In genomic region chr15:68415401-68415925, GRCm38 (mm10) we compare ENCODE assay signal across 8 mouse cellular contexts.
DNase-seq lines count a peak whose midpoint lies in the region; ATAC-seq and TF ChIP-seq lines count a peak whose summit lies in the region.

No protein-coding gene starts in this region.

- DNase-seq in kidney, adult 2 months, result peak; percentile 43
- peak; percentile 43 for DNase-seq in CH12.LX (ENCODE audit: extremely low read depth)
- peak; percentile 56 for DNase-seq in adrenal gland, postnatal 10 days
- peak; percentile 19 for DNase-seq in embryo, embryonic 11.5 days (ENCODE audit: low read depth, low spot score)
- peak; percentile 19 for DNase-seq in layer of hippocampus, adult 9-11 months
- peak; percentile 28 for DNase-seq in retina, postnatal 7 days (ENCODE audit: low read depth, low spot score)

- H3K9ac ChIP-seq in kidney, embryonic 16.5 days (replicated peaks; ENCODE audit: low read length), result no peak overlapping the region
- no peak overlapping the region for H3K9ac ChIP-seq in CH12.LX (ENCODE audit: insufficient read depth, low read depth)

- ATAC-seq in kidney, embryonic 16.5 days (ENCODE audit: low FRiP score, low TSS enrichment), result no peak
- no peak for ATAC-seq in erythroblast, adult 5-6 weeks (replicated peaks; ENCODE audit: low FRiP score, poor library complexity, severe bottlenecking)

- no peaks in the 10 kb centered on the region; the same call in 1 of the 2 replicates for H3K4me1 ChIP-seq in kidney, adult 2 months (ENCODE audit: control insufficient read depth, insufficient read depth, low read length)
- no peaks in the 10 kb centered on the region for H3K4me1 ChIP-seq in kidney, embryonic 16.5 days (ENCODE audit: insufficient read depth, low read length)
- H3K4me1 ChIP-seq in CH12.LX (ENCODE audit: control insufficient read depth in 1 of 2, insufficient read depth in 2 of 2), result peaks cover 0 to 6% of the 10 kb centered on the region in 2 experiments; a peak in 1 of 4 replicates

- no peak for TF ChIP-seq EP300 in CH12.LX (IDR thresholded peaks at IDR 0.05; ENCODE audit: low read length)

- H3K79me2 ChIP-seq in CH12.LX (replicated peaks; ENCODE audit: control insufficient read depth, extremely low read depth, insufficient read depth, poor library complexity, severe bottlenecking), result no peaks in the 10 kb centered on the region

- H3K27me3 ChIP-seq in kidney, adult 2 months (replicated peaks; ENCODE audit: control insufficient read depth, insufficient read depth, low read length), result no peaks in the 10 kb centered on the region
- H3K27me3 ChIP-seq in kidney, embryonic 16.5 days (ENCODE audit: insufficient read depth, low read length), result no peaks in the 10 kb centered on the region
- peaks cover 4% of the 10 kb centered on the region for H3K27me3 ChIP-seq in CH12.LX (replicated peaks)

- WGBS in kidney, adult 2 months, result 17% methylated on average over 3 of the region's 3 CpGs
- WGBS in kidney, embryonic 16.5 days, result 23% methylated on average over 3 of the region's 3 CpGs

- dilution Hi-C loops in CH12.LX (cut with MboI; ENCODE audit: extremely low pct_ligation_motif_present, extremely low pct_unique_long_range_greater_than_20kb, low sequenced_read_pairs), result no loop called here

- peak; percentile 60 for TF ChIP-seq CTCF in kidney, adult 2 months (conservative IDR thresholded peaks at IDR 0.05; ENCODE audit: insufficient read depth, insufficient read length, low read depth, low read length)
- peak; percentile 53 to 67 for TF ChIP-seq CTCF in CH12.LX (conservative IDR thresholded peaks at IDR 0.05 in 1 of 2, IDR thresholded peaks at IDR 0.05 in 1 of 2; ENCODE audit: low read depth in 2 of 2, low read length in 2 of 2)

- no peak overlapping the region for H3K4me2 ChIP-seq in kidney, embryonic 16.5 days (replicated peaks; ENCODE audit: low read depth, low read length)
- no peak overlapping the region for H3K4me2 ChIP-seq in CH12.LX (ENCODE audit: insufficient read depth, low read depth, poor library complexity, severe bottlenecking)

- no peak for TF ChIP-seq POLR2A in kidney, adult 2 months (IDR thresholded peaks at IDR 0.05; ENCODE audit: low read depth, low read length)
- TF ChIP-seq POLR2A in CH12.LX (IDR thresholded peaks at IDR 0.05; ENCODE audit: low read depth, low read length), result no peak

- in situ Hi-C loops in CH12.LX (cut with MboI; ENCODE audit: low pct_ligation_motif_present, low pct_unique_long_range_greater_than_20kb, low sequenced_read_pairs), result no loop called here

- no peak overlapping the region for H3K4me3 ChIP-seq in kidney, adult 2 months (ENCODE audit: insufficient read depth, low read depth, low read length)
- H3K4me3 ChIP-seq in kidney, embryonic 16.5 days (ENCODE audit: low read length), result no peak overlapping the region
- H3K4me3 ChIP-seq in CH12.LX (replicated peaks in 1 of 3; ENCODE audit: low read depth in 2 of 3, low read length in 2 of 3, poor library complexity in 1 of 3), result no peak overlapping the region

- peak; percentile 37 for TF ChIP-seq RAD21 in CH12.LX (IDR thresholded peaks at IDR 0.05; ENCODE audit: low read depth, low read length)

- H3K9me3 ChIP-seq in kidney, embryonic 16.5 days (ENCODE audit: low read length), result no peaks in the 10 kb centered on the region
- no peaks in the 10 kb centered on the region for H3K9me3 ChIP-seq in CH12.LX (replicated peaks; ENCODE audit: low read length)

- H3K27ac ChIP-seq in kidney, adult 2 months (ENCODE audit: insufficient read depth, low read depth, low read length), result no peak overlapping the region
- H3K27ac ChIP-seq in kidney, embryonic 16.5 days (ENCODE audit: low read length), result no peak overlapping the region
- H3K27ac ChIP-seq in CH12.LX (ENCODE audit: insufficient read depth, low read depth), result no peak overlapping the region

- H3K36me3 ChIP-seq in kidney, adult 2 months (ENCODE audit: control insufficient read depth, insufficient read depth, low read length), result no peaks in the 10 kb centered on the region
- no peaks in the 10 kb centered on the region for H3K36me3 ChIP-seq in kidney, embryonic 16.5 days (ENCODE audit: insufficient read depth, low read length)
- no peaks in the 10 kb centered on the region for H3K36me3 ChIP-seq in CH12.LX (replicated peaks in 1 of 2; ENCODE audit: control insufficient read depth in 1 of 2, insufficient read depth in 1 of 2, low read length in 1 of 2)

TF ChIP-seq in CH12.LX, 34 proteins besides CTCF, POLR2A, EP300 and RAD21:
- TF ChIP-seq SMC3 (IDR thresholded peaks at IDR 0.05; ENCODE audit: low read depth, low read length) (peak; percentile 10; the same call in 1 of the 2 replicates), MAZ (IDR thresholded peaks at IDR 0.05; ENCODE audit: low read depth, low read length) (no peak)
TF ChIP-seq in CH12.LX: peak in this region for 1.
